27 mouse cellular contexts compared by ENCODE assay signal in genomic region chr8:70890656-70891055, GRCm38 (mm10). TPM values are rescaled to one million over a fixed set of nuclear protein-coding genes. Genes with fewer than 3 reads are reported as not detected.
DNase-seq lines count a peak whose midpoint lies in the region; ATAC-seq lines count a peak whose summit lies in the region.
"Had no signal": no experiment of that assay in that cellular context is flagged by ENCODE, and none has a peak within 500 bp of the region (broad histone marks: within the 10 kb centered on the region; RNA-seq: fewer than 3 reads in every experiment).

No protein-coding gene starts in this region.

- peaks cover 68% of the 10 kb centered on the region for H3K27me3 ChIP-seq in megakaryocyte, embryonic 14.5 days (replicated peaks)
- H3K27me3 ChIP-seq: CH12.LX had no signal

- H3K36me3 ChIP-seq in megakaryocyte, embryonic 14.5 days (replicated peaks; ENCODE audit: low read length), result peaks cover 32% of the 10 kb centered on the region

- peaks cover 23% of the 10 kb centered on the region for H3K9me3 ChIP-seq in megakaryocyte, embryonic 14.5 days
- H3K9me3 ChIP-seq: embryonic facial prominence, embryonic 10.5 days; embryonic facial prominence, embryonic 13.5 days; heart, embryonic 15.5 days; hindbrain, embryonic 10.5 days; hindbrain, embryonic 13.5 days had no signal

- H3K4me1 ChIP-seq in megakaryocyte, embryonic 14.5 days, result peaks cover 73% of the 10 kb centered on the region

- peak overlapping the region; percentile 14 for H3K4me3 ChIP-seq in megakaryocyte, embryonic 14.5 days (replicated peaks)
- H3K4me3 ChIP-seq: embryonic facial prominence, embryonic 13.5 days; erythroblast, embryonic 14.5 days; forebrain, embryonic 13.5 days; heart, embryonic 12.5 days; hindbrain, embryonic 13.5 days had no signal

- DNase-seq in adrenal gland, postnatal 10 days, result peak; percentile 4
- DNase-seq in adrenal gland, postnatal 14 days, result no peak
- DNase-seq in kidney, adult 18-20 months, result peak; percentile 46
- DNase-seq in kidney, postnatal 14 days, result no peak
- DNase-seq in naive thymus-derived CD4-positive, alpha-beta T cell, adult 2 months (ENCODE audit: low read depth), result peak; percentile 13
- DNase-seq: adrenal gland, adult 8-10 months; cerebellum, adult 11 months; cerebellum, adult 2 months; forebrain, postnatal 0 days; gastrocnemius, postnatal 25 days; heart, adult 18-20 months; heart, postnatal 10 days; heart, postnatal 36 days had no signal

- no peak for ATAC-seq in megakaryocyte, adult 5-6 weeks (ENCODE audit: poor library complexity, severe bottlenecking)
- ATAC-seq in CD4-positive, CD25-positive, alpha-beta regulatory T cell, adult 4 months, result no peak
- ATAC-seq: forebrain, embryonic 13.5 days; forebrain, postnatal 0 days; hindbrain, embryonic 16.5 days had no signal

RNA-seq across cellular contexts. Expression of gene Slc5a5, which starts 1.9 kb away (rescaled TPM):
- total RNA-seq in adrenal gland, postnatal 10 days (2021), result under 1 TPM; 0.27 to 0.42 TPM
- total RNA-seq in adrenal gland, postnatal 14 days (2021), result 0.30 TPM in 1 of 2 replicates, not detected in the other
- 0.13 and 1.5 TPM in 2 replicates for polyA plus RNA-seq in megakaryocyte, embryonic 14.5 days (2012; ENCODE audit: insufficient read depth, low replicate concordance)
- total RNA-seq in megakaryocyte, adult 5-6 weeks (2015), result 0.07 TPM in 1 of 2 replicates, not detected in the other
- not detected in 2 replicates for total RNA-seq in megakaryocyte, adult 5-6 weeks (2017)
- not detected for polyA plus RNA-seq in CD4-positive, CD25-positive, alpha-beta regulatory T cell, adult 4 months (2017; shearing (Covaris generic))
- total RNA-seq: adrenal gland, adult 8-10 months; gastrocnemius, adult 8-10 months; gastrocnemius, postnatal 25 days; heart, adult 18-20 months; heart, postnatal 36 days had no signal

RNA-seq across cellular contexts. Expression of gene Rpl18a, which starts 6.6 kb away (rescaled TPM):
- total RNA-seq in adrenal gland, postnatal 10 days (2021), result 1,000 to 10,000 TPM; 1,717 to 1,755 TPM
- total RNA-seq in adrenal gland, postnatal 14 days (2021), result 1,399 and 1,708 TPM in 2 replicates
- polyA plus RNA-seq in megakaryocyte, embryonic 14.5 days (2012; ENCODE audit: insufficient read depth, low replicate concordance), result 4,812 and 7,707 TPM in 2 replicates
- total RNA-seq in megakaryocyte, adult 5-6 weeks (2015), result 5,087 and 5,550 TPM in 2 replicates
- total RNA-seq in megakaryocyte, adult 5-6 weeks (2017), result 1,590 and 1,750 TPM in 2 replicates
- polyA plus RNA-seq in CD4-positive, CD25-positive, alpha-beta regulatory T cell, adult 4 months (2017; shearing (Covaris generic)), result over 10,000 TPM in 1 of 2 experiments, 1,000 to 10,000 TPM in 1; 9,999 to 11,110 TPM

RNA-seq across cellular contexts. Expression of gene Map1s, which starts 15.1 kb away (rescaled TPM):
- 10 to 100 TPM; 26.7 to 30.2 TPM for total RNA-seq in adrenal gland, postnatal 10 days (2021)
- 26.2 and 32.1 TPM in 2 replicates for total RNA-seq in adrenal gland, postnatal 14 days (2021)
- polyA plus RNA-seq in megakaryocyte, embryonic 14.5 days (2012; ENCODE audit: insufficient read depth, low replicate concordance), result 69.6 and 104 TPM in 2 replicates
- total RNA-seq in megakaryocyte, adult 5-6 weeks (2015), result 15.0 and 17.1 TPM in 2 replicates
- 11.3 and 11.8 TPM in 2 replicates for total RNA-seq in megakaryocyte, adult 5-6 weeks (2017)
- 10 to 100 TPM; 13.8 to 17.2 TPM for polyA plus RNA-seq in CD4-positive, CD25-positive, alpha-beta regulatory T cell, adult 4 months (2017; shearing (Covaris generic))

RNA-seq across cellular contexts. Expression of gene Ccdc124, which starts 16.9 kb away (rescaled TPM):
- 10 to 100 TPM; 42.0 to 42.6 TPM for total RNA-seq in adrenal gland, postnatal 10 days (2021)
- total RNA-seq in adrenal gland, postnatal 14 days (2021), result 52.2 and 52.9 TPM in 2 replicates
- 92.6 and 282 TPM in 2 replicates for polyA plus RNA-seq in megakaryocyte, embryonic 14.5 days (2012; ENCODE audit: insufficient read depth, low replicate concordance)
- total RNA-seq in megakaryocyte, adult 5-6 weeks (2015), result 32.7 and 38.9 TPM in 2 replicates
- total RNA-seq in megakaryocyte, adult 5-6 weeks (2017), result 36.8 and 47.6 TPM in 2 replicates
- polyA plus RNA-seq in CD4-positive, CD25-positive, alpha-beta regulatory T cell, adult 4 months (2017; shearing (Covaris generic)), result 10 to 100 TPM; 61.0 to 62.7 TPM

RNA-seq across cellular contexts. Expression of gene Kcnn1, which starts 27.6 kb away (rescaled TPM):
- total RNA-seq in adrenal gland, postnatal 10 days (2021), result 1 to 10 TPM; 3.0 to 3.1 TPM
- 2.9 and 3.8 TPM in 2 replicates for total RNA-seq in adrenal gland, postnatal 14 days (2021)
- 3.4 and 11.8 TPM in 2 replicates for polyA plus RNA-seq in megakaryocyte, embryonic 14.5 days (2012; ENCODE audit: insufficient read depth, low replicate concordance)
- total RNA-seq in megakaryocyte, adult 5-6 weeks (2015), result not detected in 2 replicates
- total RNA-seq in megakaryocyte, adult 5-6 weeks (2017), result 0.33 TPM in 1 of 2 replicates, not detected in the other
- not detected for polyA plus RNA-seq in CD4-positive, CD25-positive, alpha-beta regulatory T cell, adult 4 months (2017; shearing (Covaris generic))

Comparison
In these comparisons a context has a peak if more than half of its experiments do, and no peak if none do; other contexts are left out.
1. DNase-seq: peak in adrenal gland, postnatal 10 days (single experiment), kidney, adult 18-20 months (single experiment) and naive thymus-derived CD4-positive, alpha-beta T cell, adult 2 months (single experiment); none in adrenal gland, postnatal 14 days (single experiment) and kidney, postnatal 14 days (single experiment).